Mouse (Mus musculus): ENCODE measurements around the gene Ripor2.

Gene Ripor2

DNA sequence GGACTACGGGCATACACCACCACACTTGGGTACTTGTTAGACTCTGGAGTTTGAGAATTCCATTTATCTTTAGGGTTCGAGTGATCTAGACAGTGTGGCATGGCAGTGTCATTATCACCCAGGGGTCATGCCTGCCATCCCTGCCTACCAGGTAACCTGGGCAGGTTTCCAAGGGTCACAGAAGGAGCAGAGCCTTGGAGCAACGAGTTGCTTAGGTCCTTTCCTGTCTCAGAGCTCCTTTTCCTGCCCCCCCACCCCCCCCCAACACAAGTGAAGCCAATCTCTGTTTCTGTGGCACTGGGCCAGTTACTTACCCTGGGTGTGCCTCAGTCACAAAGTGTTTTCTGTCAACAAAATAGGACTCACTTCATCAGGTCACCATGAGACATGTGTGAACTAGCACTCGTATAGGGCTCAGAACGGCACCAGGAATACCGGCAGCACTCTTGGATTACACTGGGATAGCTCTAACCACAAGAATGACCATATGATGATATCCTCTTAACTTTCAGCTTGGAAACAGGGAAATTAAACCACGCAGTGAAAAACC, 130.7 kb downstream of the Ripor2 start:
- no peak for DNase-seq (ENCODE audit: low read depth)

- DNase-seq (ENCODE audit: low read depth), result peak; percentile 76
Observed at GRCm38 (mm10) chr13:24713434-24714000, 131.5 kb downstream of the Ripor2 start.

DNA sequence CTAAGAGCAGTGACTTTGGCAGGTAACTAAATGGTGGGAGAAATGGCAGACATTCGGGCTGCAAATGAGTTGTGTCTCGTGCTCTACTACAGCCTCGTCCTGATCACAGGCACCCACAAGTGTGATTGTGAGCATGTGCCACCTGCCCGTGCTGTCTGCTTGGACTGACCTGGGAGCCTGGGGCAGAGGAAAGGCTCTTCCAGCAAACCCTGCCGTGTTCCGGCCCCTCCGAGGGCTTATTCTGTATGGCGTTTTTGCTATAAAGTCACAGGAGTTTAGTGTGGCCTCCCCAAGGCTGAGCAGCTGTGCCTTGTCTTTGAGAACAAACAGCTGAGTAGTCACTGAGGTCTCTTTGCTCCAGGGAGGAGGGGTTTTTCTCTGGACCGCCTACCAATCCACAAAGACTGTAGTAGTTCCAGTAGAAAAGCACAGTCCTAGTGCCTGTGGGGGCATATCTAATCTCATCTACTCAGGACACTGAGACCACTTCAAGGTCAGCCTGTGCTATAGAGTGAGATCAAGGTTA, 132.4 kb downstream of the Ripor2 start:
- DNase-seq (ENCODE audit: low read depth), result no peak

- no peak for DNase-seq (ENCODE audit: low read depth)
Observed at GRCm38 (mm10) chr13:24715601-24716000, 133.6 kb downstream of the Ripor2 start.

DNA sequence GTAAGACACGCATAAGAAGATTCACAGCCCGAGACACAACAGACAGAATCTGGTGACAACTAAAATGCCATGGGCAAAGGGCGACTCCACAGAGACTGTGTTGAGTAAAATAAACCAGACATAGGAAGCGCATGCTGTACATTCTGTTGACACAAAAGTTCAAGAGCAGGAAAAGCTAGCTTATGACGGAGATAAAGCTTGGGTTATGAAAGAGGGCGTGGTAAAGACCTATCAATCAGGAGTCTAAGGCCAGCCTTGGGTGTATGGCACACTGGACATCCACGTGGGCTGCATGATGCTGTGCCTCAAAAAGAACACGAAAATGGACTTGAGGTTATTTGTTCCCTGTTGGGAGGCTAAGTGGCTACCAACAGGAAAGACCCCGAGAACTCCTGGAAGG, 134.5 kb downstream of the Ripor2 start:
- no peak for DNase-seq (ENCODE audit: low read depth)

GRCm38 (mm10) chr13:24717677-24718076, 135.7 kb downstream of the Ripor2 start:
- DNase-seq (ENCODE audit: low read depth), result no peak

DNA sequence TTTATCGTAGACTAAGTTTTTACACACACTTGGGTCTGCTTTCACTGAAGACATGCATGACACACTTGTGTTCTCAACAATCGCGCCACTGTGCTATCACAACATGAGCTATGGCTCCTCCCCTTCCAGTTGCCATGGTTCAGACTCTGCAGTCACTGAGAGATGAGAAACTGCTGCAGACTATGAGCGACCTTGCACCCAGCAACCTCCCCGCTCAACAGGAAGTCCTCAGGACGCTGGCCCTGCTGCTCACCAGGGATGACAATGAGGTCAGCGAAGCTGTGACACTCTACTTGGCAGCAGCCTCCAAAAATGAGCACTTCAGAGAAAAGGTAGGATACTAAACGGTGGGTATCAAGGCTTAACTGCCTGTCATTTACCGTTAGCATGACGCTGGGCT, 139.5 kb downstream of the Ripor2 start:
- DNase-seq (ENCODE audit: low read depth), result no peak

- DNase-seq (ENCODE audit: low read depth), result no peak
Observed at GRCm38 (mm10) chr13:24723699-24724394, 141.9 kb downstream of the Ripor2 start.

- no peak for DNase-seq (ENCODE audit: low read depth)
Observed at GRCm38 (mm10) chr13:24724395-24724759, 142.4 kb downstream of the Ripor2 start.

GRCm38 (mm10) chr13:24729128-24729527, 147.1 kb downstream of the Ripor2 start:
- no peak for DNase-seq (ENCODE audit: low read depth)

- no peak for DNase-seq (ENCODE audit: low read depth)
Observed at GRCm38 (mm10) chr13:24734502-24734901, 152.5 kb downstream of the Ripor2 start.

GRCm38 (mm10) chr13:24735608-24736131, 153.7 kb downstream of the Ripor2 start:
- no peak for DNase-seq (ENCODE audit: low read depth)

DNA sequence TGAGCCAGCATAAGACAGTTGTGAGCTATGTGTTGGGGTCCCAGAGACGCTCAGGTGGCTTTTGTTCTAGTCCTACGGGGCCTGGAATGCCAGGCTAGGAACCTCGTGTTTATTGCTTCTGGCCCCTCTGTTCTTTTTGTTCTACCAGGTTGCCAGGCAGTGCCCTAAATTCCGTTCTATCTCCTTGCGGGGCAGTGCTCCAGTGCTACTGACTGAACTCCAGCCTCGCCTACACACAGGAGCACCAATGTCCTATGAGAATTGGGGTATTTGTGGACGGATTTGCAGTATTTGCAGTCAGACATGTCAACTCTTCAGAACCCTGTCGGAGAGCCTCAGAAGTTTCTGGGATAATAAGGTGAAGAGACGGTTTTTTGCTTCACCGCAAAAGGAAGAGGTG, 159.0 kb downstream of the Ripor2 start, which contains the start of gene Armh2:
TSS of gene Armh2 (plus strand) at position 205 of the 400 bp plus-strand sequence.
- no peak for DNase-seq (ENCODE audit: low read depth)

GRCm38 (mm10) chr13:24747823-24748222, 165.8 kb downstream of the Ripor2 start:
- DNase-seq (ENCODE audit: low read depth), result no peak

- DNase-seq (ENCODE audit: low read depth), result no peak
Observed at GRCm38 (mm10) chr13:24750807-24751206, 168.8 kb downstream of the Ripor2 start.

GRCm38 (mm10) chr13:24751396-24751795, 169.4 kb downstream of the Ripor2 start:
- no peak for DNase-seq (ENCODE audit: low read depth)

DNA sequence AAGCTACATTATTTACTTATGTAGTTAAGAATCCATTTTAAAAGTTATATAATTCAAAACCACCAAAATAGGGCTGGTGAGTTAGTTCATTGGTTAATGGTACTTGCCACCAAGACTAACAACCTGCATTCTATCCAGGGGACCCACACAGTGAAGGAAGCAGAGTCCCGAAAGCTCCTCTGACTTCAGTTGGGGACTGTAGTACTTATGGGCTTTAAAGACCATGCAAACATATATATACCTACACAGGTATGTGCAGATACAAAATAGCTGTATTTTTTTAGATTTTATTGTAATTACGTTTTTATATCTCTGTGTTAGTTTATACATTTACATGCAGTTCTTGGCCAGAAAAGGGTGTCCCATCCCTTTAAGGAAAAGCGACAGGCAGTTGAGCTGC, 174.8 kb downstream of the Ripor2 start:
- DNase-seq (ENCODE audit: low read depth), result no peak

DNA sequence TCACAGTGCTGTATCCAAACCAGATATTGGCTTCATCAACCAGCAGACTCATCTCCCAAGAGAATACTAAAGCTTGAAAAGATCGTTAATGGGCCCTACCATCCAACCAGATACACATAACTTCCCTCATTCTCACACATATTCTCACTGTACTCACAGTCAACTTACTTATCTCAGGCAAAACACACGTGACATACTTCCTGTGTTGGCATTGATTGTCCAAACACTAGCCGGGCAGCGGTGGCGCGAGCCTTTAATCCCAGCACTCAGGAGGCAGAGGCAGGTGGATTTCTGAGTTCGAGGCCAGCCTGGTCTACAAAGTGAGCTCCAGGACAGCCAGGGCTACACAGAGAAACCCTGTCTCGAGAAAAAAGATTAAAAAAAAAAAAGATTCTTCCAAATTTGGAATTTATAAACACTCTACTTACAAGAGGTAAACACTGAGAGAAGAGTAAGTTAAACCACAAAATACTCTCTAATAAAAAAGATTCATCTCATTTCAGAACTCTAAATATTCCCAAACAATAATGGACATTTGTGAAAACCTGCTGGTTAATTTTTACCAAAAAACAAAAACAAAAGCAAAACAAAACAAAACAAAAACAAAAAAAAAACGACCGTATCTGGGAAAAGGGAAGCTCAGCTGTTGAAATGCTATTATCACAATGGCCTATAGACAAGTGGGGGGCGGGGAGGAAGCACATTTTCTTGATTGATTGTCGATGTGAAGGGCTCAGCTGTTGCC, 176.0 kb downstream of the Ripor2 start:
- DNase-seq (ENCODE audit: low read depth), result no peak

- DNase-seq (ENCODE audit: low read depth), result no peak
Observed at GRCm38 (mm10) chr13:24759451-24759850, 177.5 kb downstream of the Ripor2 start.

GRCm38 (mm10) chr13:24760351-24760870, 178.4 kb downstream of the Ripor2 start:
- DNase-seq (ENCODE audit: low read depth), result no peak

GRCm38 (mm10) chr13:24761083-24761402, 179.1 kb downstream of the Ripor2 start:
- no peak for DNase-seq (ENCODE audit: low read depth)

Data from induced T-regulatory cell, adult 2 months (primary cell).